Mouse (Mus musculus) liver, embryonic 14.5 days (tissue): ENCODE data around the gene Bcr.

Experiments
- CTCF ChIP-seq: IDR thresholded peaks from 2 replicates; pipeline ENCODE4 v1.5.1; 2016; ENCODE audit warnings: antibody characterized with exemption, low read depth, control low read depth
- EP300 ChIP-seq: IDR thresholded peaks from 2 replicates; pipeline ENCODE4 v1.6.1; 2016; ENCODE audit warnings: antibody characterized with exemption, low read depth

DNA sequence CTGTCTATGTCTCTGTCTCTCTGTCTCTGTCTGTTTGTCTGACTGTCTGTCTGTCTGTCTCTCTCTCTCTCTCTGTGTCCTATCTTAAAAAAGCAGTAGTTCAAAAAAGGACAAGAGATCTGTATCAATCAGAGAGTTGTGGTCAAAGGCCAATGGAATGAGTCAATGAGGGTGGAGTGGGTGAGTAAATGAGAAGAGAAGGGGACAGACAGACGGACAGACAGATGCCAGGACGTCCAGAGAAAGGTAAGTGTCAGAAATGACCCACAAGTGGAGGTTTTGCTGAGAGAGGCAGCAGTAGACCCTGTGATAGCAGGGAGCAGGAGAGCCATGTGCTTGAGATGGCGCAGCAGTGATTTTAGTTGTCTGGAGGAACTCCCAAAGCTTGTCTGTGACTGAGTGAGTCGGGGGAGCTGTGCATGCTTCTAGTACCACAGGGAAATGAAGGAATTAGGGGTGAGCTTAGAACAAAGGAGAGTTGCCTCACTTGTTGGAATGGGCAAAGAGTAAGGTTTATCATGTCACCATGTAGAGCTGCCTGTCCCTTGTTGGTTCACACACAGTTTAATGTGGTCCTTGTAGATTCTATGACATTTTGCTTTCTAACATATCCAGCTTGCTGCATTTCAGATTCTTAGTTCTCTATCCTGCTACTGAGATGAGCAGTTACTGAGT, 161.7 kb downstream of the Bcr start:
- TF ChIP-seq CTCF (no peak), EP300 (no peak)
